In genomic region chr3:37365144-37365543, GRCm38 (mm10) we compare ENCODE assay signal across 17 mouse cellular contexts. TPM values are rescaled to one million over a fixed set of nuclear protein-coding genes. Genes with fewer than 3 reads are reported as not detected.
DNase-seq lines count a peak whose midpoint lies in the region; ATAC-seq and TF ChIP-seq lines count a peak whose summit lies in the region.
"Had no signal": no experiment of that assay in that cellular context is flagged by ENCODE, and none has a peak within 500 bp of the region (broad histone marks: within the 10 kb centered on the region; RNA-seq: fewer than 3 reads in every experiment).

No protein-coding gene starts in this region.

- no peak for TF ChIP-seq EP300 in lung, postnatal 0 days (IDR thresholded peaks at IDR 0.05)

- no peak for ATAC-seq in lung, postnatal 0 days
- ATAC-seq in CD4-positive, CD25-positive, alpha-beta regulatory T cell, adult 4 months: peak; percentile 49
- ATAC-seq in inflammation-experienced regulatory T-cells, adult 6 months: peak; percentile 56
- no peak for ATAC-seq in frontal cortex, adult (ENCODE audit: low TSS enrichment)
- ATAC-seq: forebrain, embryonic 15.5 days; hindbrain, embryonic 16.5 days had no signal

- H3K27me3 ChIP-seq in lung, postnatal 0 days (replicated peaks; ENCODE audit: insufficient read depth, low read length): no peaks in the 10 kb centered on the region
- H3K27me3 ChIP-seq in heart, embryonic 10.5 days (ENCODE audit: insufficient read depth, poor library complexity, severe bottlenecking): no peaks in the 10 kb centered on the region
- H3K27me3 ChIP-seq: forebrain, embryonic 15.5 days; heart, embryonic 13.5 days had no signal

- H3K27ac ChIP-seq in lung, postnatal 0 days (ENCODE audit: low read length): no peak overlapping the region
- no peak overlapping the region for H3K27ac ChIP-seq in heart, embryonic 10.5 days
- H3K27ac ChIP-seq: forebrain, embryonic 15.5 days had no signal

- H3K9ac ChIP-seq in lung, postnatal 0 days (replicated peaks; ENCODE audit: low read depth): no peak overlapping the region
- H3K9ac ChIP-seq: forebrain, embryonic 15.5 days; heart, embryonic 13.5 days had no signal

- no peak overlapping the region for H3K4me3 ChIP-seq in lung, postnatal 0 days (ENCODE audit: low read depth, low read length)
- H3K4me3 ChIP-seq in heart, embryonic 10.5 days: no peak overlapping the region
- H3K4me3 ChIP-seq: erythroblast, embryonic 14.5 days; forebrain, embryonic 15.5 days; heart, embryonic 13.5 days had no signal

- H3K4me1 ChIP-seq in lung, postnatal 0 days (ENCODE audit: insufficient read depth, low read depth, low read length): no peaks in the 10 kb centered on the region
- peaks cover 12% of the 10 kb centered on the region; the same call in 1 of the 2 replicates for H3K4me1 ChIP-seq in heart, embryonic 10.5 days
- H3K4me1 ChIP-seq: forebrain, embryonic 15.5 days had no signal

- no peaks in the 10 kb centered on the region for H3K36me3 ChIP-seq in lung, postnatal 0 days (ENCODE audit: insufficient read depth, low read length)
- no peaks in the 10 kb centered on the region for H3K36me3 ChIP-seq in heart, embryonic 10.5 days
- H3K36me3 ChIP-seq: forebrain, embryonic 15.5 days; heart, embryonic 13.5 days had no signal

- DNase-seq in lung, postnatal 0 days (ENCODE audit: low spot score): peak; percentile 9
- no peak for DNase-seq in lung, postnatal 14 days
- no peak for DNase-seq in gastrocnemius, postnatal 10 days
- DNase-seq in heart, embryonic 10.5 days (ENCODE audit: low spot score): no peak
- DNase-seq: adrenal gland, postnatal 14 days; cerebellum, adult 11-12 months; cerebellum, adult 9-10 months; cerebellum, postnatal 25 days; gastrocnemius, postnatal 14 days; heart, postnatal 36 days had no signal

- H3K4me2 ChIP-seq in lung, postnatal 0 days (replicated peaks; ENCODE audit: low read depth, low read length): no peak overlapping the region
- H3K4me2 ChIP-seq: forebrain, embryonic 15.5 days; heart, embryonic 13.5 days had no signal

- 80% methylated on average over 4 of the region's 4 CpGs for WGBS in lung, postnatal 0 days
- WGBS in heart, embryonic 10.5 days: 83% methylated on average over 4 of the region's 4 CpGs

- no peak for TF ChIP-seq CTCF in lung, postnatal 0 days (IDR thresholded peaks at IDR 0.05)

- H3K9me3 ChIP-seq in lung, postnatal 0 days (ENCODE audit: low read length): no peaks in the 10 kb centered on the region
- no peaks in the 10 kb centered on the region for H3K9me3 ChIP-seq in heart, embryonic 10.5 days
- H3K9me3 ChIP-seq: forebrain, embryonic 15.5 days; heart, embryonic 13.5 days had no signal

RNA-seq across cellular contexts. Expression of gene Fgf2, which starts 17.0 kb away (rescaled TPM):
- 1.5 and 2.1 TPM in 2 replicates for polyA plus RNA-seq in lung, postnatal 0 days (2015; fragmentation: Nextera tagmentation; extraction: Ambion mirVana)
- 1 to 10 TPM; 2.2 to 2.3 TPM for polyA plus RNA-seq in CD4-positive, CD25-positive, alpha-beta regulatory T cell, adult 4 months (2017; shearing (Covaris generic))
- 1 to 10 TPM; 1.5 to 2.6 (median 1.9) TPM for polyA plus RNA-seq in inflammation-experienced regulatory T-cells, adult 6 months (2017; shearing (Covaris generic))
- total RNA-seq in gastrocnemius, postnatal 10 days (2021): 10 to 100 TPM; 15.9 to 17.5 TPM
- polyA plus RNA-seq in heart, embryonic 10.5 days (2016; fragmentation: Nextera tagmentation; extraction: Ambion mirVana): 0.50 and 0.92 TPM in 2 replicates
- polyA plus RNA-seq: erythroblast, embryonic 14.5 days had no signal

RNA-seq across cellular contexts. Expression of gene Cetn4, which starts 52.6 kb away (rescaled TPM):
- 6.5 and 7.1 TPM in 2 replicates for polyA plus RNA-seq in lung, postnatal 0 days (2015; fragmentation: Nextera tagmentation; extraction: Ambion mirVana)
- under 1 TPM; 0.46 to 0.62 TPM for polyA plus RNA-seq in CD4-positive, CD25-positive, alpha-beta regulatory T cell, adult 4 months (2017; shearing (Covaris generic))
- polyA plus RNA-seq in inflammation-experienced regulatory T-cells, adult 6 months (2017; shearing (Covaris generic)): 1 to 10 TPM in 2 of 3 experiments, not detected in 1; 1.1 to 1.5 TPM
- 1 to 10 TPM in 1 of 2 experiments, under 1 TPM in 1; 0.63 to 1.5 TPM for total RNA-seq in gastrocnemius, postnatal 10 days (2021)
- 0.80 and 1.1 TPM in 2 replicates for polyA plus RNA-seq in heart, embryonic 10.5 days (2016; fragmentation: Nextera tagmentation; extraction: Ambion mirVana)

RNA-seq across cellular contexts. Expression of gene Bbs12, which starts 52.8 kb away (rescaled TPM):
- 3.3 and 4.0 TPM in 2 replicates for polyA plus RNA-seq in lung, postnatal 0 days (2015; fragmentation: Nextera tagmentation; extraction: Ambion mirVana)
- polyA plus RNA-seq in CD4-positive, CD25-positive, alpha-beta regulatory T cell, adult 4 months (2017; shearing (Covaris generic)): 1 to 10 TPM; 4.6 to 9.5 TPM
- polyA plus RNA-seq in inflammation-experienced regulatory T-cells, adult 6 months (2017; shearing (Covaris generic)): 1 to 10 TPM; 4.4 to 7.7 (median 7.7) TPM
- total RNA-seq in gastrocnemius, postnatal 10 days (2021): 1 to 10 TPM; 1.1 to 1.6 TPM
- 5.9 and 7.7 TPM in 2 replicates for polyA plus RNA-seq in heart, embryonic 10.5 days (2016; fragmentation: Nextera tagmentation; extraction: Ambion mirVana)
- polyA plus RNA-seq: erythroblast, embryonic 14.5 days had no signal

RNA-seq across cellular contexts. Expression of gene Spata5, which starts 54.6 kb away (rescaled TPM):
- polyA plus RNA-seq in lung, postnatal 0 days (2015; fragmentation: Nextera tagmentation; extraction: Ambion mirVana): 13.1 and 17.2 TPM in 2 replicates
- polyA plus RNA-seq in CD4-positive, CD25-positive, alpha-beta regulatory T cell, adult 4 months (2017; shearing (Covaris generic)): 10 to 100 TPM; 21.9 to 41.4 TPM
- 10 to 100 TPM; 21.3 to 27.3 (median 26.5) TPM for polyA plus RNA-seq in inflammation-experienced regulatory T-cells, adult 6 months (2017; shearing (Covaris generic))
- 10 to 100 TPM; 14.5 to 14.8 TPM for total RNA-seq in gastrocnemius, postnatal 10 days (2021)
- polyA plus RNA-seq in heart, embryonic 10.5 days (2016; fragmentation: Nextera tagmentation; extraction: Ambion mirVana): 35.2 and 36.2 TPM in 2 replicates

RNA-seq across cellular contexts. Expression of gene Nudt6, which starts 54.9 kb away (rescaled TPM):
- polyA plus RNA-seq in lung, postnatal 0 days (2015; fragmentation: Nextera tagmentation; extraction: Ambion mirVana): 7.3 and 8.8 TPM in 2 replicates
- 10 to 100 TPM; 11.1 to 13.4 TPM for polyA plus RNA-seq in CD4-positive, CD25-positive, alpha-beta regulatory T cell, adult 4 months (2017; shearing (Covaris generic))
- 10 to 100 TPM in 2 of 3 experiments, 1 to 10 TPM in 1; 9.8 to 19.2 (median 14.1) TPM for polyA plus RNA-seq in inflammation-experienced regulatory T-cells, adult 6 months (2017; shearing (Covaris generic))
- total RNA-seq in gastrocnemius, postnatal 10 days (2021): 10 to 100 TPM; 24.8 to 25.5 TPM
- polyA plus RNA-seq in heart, embryonic 10.5 days (2016; fragmentation: Nextera tagmentation; extraction: Ambion mirVana): 7.8 and 10.7 TPM in 2 replicates

Comparison
In these comparisons a context has a peak if more than half of its experiments do, and no peak if none do; other contexts are left out.
1. ATAC-seq: peak in CD4-positive, CD25-positive, alpha-beta regulatory T cell, adult 4 months (single experiment) and inflammation-experienced regulatory T-cells, adult 6 months (single experiment); none in lung, postnatal 0 days (single experiment) and frontal cortex, adult (single experiment).